Mouse (Mus musculus): Measurements from ENCODE around the gene Col17a1.

DNA sequence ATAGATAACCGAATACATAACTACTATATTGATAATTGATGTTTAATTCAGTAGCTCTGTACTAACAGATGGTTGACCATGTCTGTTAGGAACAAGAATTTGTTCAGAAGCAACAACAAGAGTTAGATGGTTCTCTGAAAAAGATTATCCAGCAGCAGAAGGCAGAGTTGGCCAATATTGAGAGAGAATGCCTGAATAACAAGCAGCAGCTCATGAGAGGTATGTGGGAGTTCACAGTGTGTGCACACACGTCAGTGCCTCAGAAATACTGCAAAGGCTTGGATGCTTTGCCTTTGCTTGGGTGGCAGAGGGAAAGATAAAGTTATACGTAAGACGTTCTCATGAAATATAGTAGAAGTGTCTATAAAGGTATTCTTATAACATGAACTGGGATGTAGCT lies 56.5 kb downstream of the Col17a1 start:
- TF ChIP-seq CTCF (IDR thresholded peaks at IDR 0.05; ENCODE audit: low read depth, low read length) (no peak), POLR2A (IDR thresholded peaks at IDR 0.05; ENCODE audit: extremely low read depth, insufficient read depth, low read length) (no peak)

Data from liver, adult 2 months (tissue).